Mouse (Mus musculus): ENCODE results near the gene Catsperg1. TPM values are rescaled to one million over a fixed set of nuclear protein-coding genes. Genes with fewer than 3 reads are reported as not detected.

Catsperg1 gene
- polyA plus RNA-seq (2015; fragmentation: Nextera tagmentation; extraction: Ambion mirVana): 0.71 and 0.74 TPM in 2 replicates

GRCm38 (mm10) chr7:29213675-29214082 lies at the start of gene Catsperg1:
Gene Catsperg1 (minus strand): TSS chr7:29214035.

GRCm38 (mm10) chr7:29248261-29248841 lies 34.5 kb upstream of the Catsperg1 start, which contains the start of gene 2200002D01Rik:
Gene 2200002D01Rik (minus strand): TSS chr7:29248466.

GRCm38 (mm10) chr7:29238019-29238967 lies 24.5 kb upstream of the Catsperg1 start, which contains the start of gene Yif1b:
Gene Yif1b (plus strand): TSS chr7:29238329.

GRCm38 (mm10) chr7:29232247-29233013 lies 18.6 kb upstream of the Catsperg1 start, which contains the start of gene Kcnk6:
Gene Kcnk6 (minus strand): TSS chr7:29232515.

GRCm38 (mm10) chr7:29180077-29180853 lies 33.6 kb downstream of the Catsperg1 start, which contains the start of gene Psmd8:
Gene Psmd8 (minus strand): TSS chr7:29180701.

GRCm38 (mm10) chr7:29170066-29170754 lies 43.6 kb downstream of the Catsperg1 start, which contains the start of the genes Ggn and Spred3:
Gene Ggn (plus strand): TSS chr7:29170210.
Gene Spred3 (minus strand): TSS chr7:29170411.

GRCm38 (mm10) chr7:29155838-29156782 lies 57.7 kb downstream of the Catsperg1 start, which contains the start of gene Fam98c:
Gene Fam98c (minus strand): TSS chr7:29156234.

GRCm38 (mm10) chr7:29134693-29135386 lies 79.0 kb downstream of the Catsperg1 start, which contains the start of gene Rasgrp4:
Gene Rasgrp4 (plus strand): TSS chr7:29134851.

Other genes with a start within 250 kb of the Catsperg1 start
- 304 and 321 TPM in 2 replicates for gene Eif3k, start 232.2 kb downstream of the Catsperg1 start, polyA plus RNA-seq (2015; fragmentation: Nextera tagmentation; extraction: Ambion mirVana)
- 2.4 and 3.1 TPM in 2 replicates for gene Map4k1, start 232.0 kb downstream of the Catsperg1 start, polyA plus RNA-seq (2015; fragmentation: Nextera tagmentation; extraction: Ambion mirVana)
- 0.25 and 0.39 TPM in 2 replicates for gene Ryr1, start 88.9 kb downstream of the Catsperg1 start, polyA plus RNA-seq (2015; fragmentation: Nextera tagmentation; extraction: Ambion mirVana)
- gene Rasgrp4, start 79.2 kb downstream of the Catsperg1 start, polyA plus RNA-seq (2015; fragmentation: Nextera tagmentation; extraction: Ambion mirVana): 0.20 and 0.69 TPM in 2 replicates
- gene Fam98c, start 57.8 kb downstream of the Catsperg1 start, polyA plus RNA-seq (2015; fragmentation: Nextera tagmentation; extraction: Ambion mirVana): 25.0 and 25.9 TPM in 2 replicates
- 0.40 and 0.85 TPM in 2 replicates for gene Ggn, start 43.8 kb downstream of the Catsperg1 start, polyA plus RNA-seq (2015; fragmentation: Nextera tagmentation; extraction: Ambion mirVana)
- gene Spred3, start 43.6 kb downstream of the Catsperg1 start, polyA plus RNA-seq (2015; fragmentation: Nextera tagmentation; extraction: Ambion mirVana): 1.3 and 1.5 TPM in 2 replicates
- 265 and 273 TPM in 2 replicates for gene Psmd8, start 33.3 kb downstream of the Catsperg1 start, polyA plus RNA-seq (2015; fragmentation: Nextera tagmentation; extraction: Ambion mirVana)
- gene Kcnk6, start 18.5 kb upstream of the Catsperg1 start, polyA plus RNA-seq (2015; fragmentation: Nextera tagmentation; extraction: Ambion mirVana): 2.2 TPM in 2 replicates
- 112 and 124 TPM in 2 replicates for gene Yif1b, start 24.3 kb upstream of the Catsperg1 start, polyA plus RNA-seq (2015; fragmentation: Nextera tagmentation; extraction: Ambion mirVana)
- gene 2200002D01Rik, start 34.4 kb upstream of the Catsperg1 start, polyA plus RNA-seq (2015; fragmentation: Nextera tagmentation; extraction: Ambion mirVana): 244 and 269 TPM in 2 replicates
- 400 and 411 TPM in 2 replicates for gene Spint2, start 67.9 kb upstream of the Catsperg1 start, polyA plus RNA-seq (2015; fragmentation: Nextera tagmentation; extraction: Ambion mirVana)
- gene Ppp1r14a, start 75.3 kb upstream of the Catsperg1 start, polyA plus RNA-seq (2015; fragmentation: Nextera tagmentation; extraction: Ambion mirVana): 350 and 379 TPM in 2 replicates
- gene Dpf1, start 89.9 kb upstream of the Catsperg1 start, polyA plus RNA-seq (2015; fragmentation: Nextera tagmentation; extraction: Ambion mirVana): 1.5 and 2.1 TPM in 2 replicates